Mouse (Mus musculus): ENCODE data around the gene Eps8l3.
A peak's percentile ranks its signal among the peaks of the same experiment; 100 is the strongest.

Eps8l3 gene

DNA sequence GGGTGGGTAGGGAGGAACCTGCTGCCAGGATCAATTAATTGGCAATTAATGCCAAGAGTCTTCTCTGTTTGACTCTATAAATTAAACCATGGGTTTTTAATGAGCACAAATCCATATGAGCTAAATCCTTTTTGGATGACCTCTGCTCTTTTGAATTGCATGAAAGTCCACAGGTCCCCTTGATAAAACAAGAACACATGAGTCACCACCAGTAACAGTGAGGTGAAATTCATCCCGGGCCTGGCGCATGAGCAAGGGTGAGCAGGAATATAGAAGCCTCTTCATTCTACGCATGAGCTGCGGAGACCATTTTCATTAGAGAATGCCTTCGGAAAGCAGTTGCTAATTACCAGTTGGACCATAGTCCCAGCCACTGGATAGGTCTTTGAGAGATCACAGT, 43.3 kb downstream of the Eps8l3 start:
- Histone ChIP-seq H3K9me3 (ENCODE audit: low read length) (no peaks in the 10 kb centered on the region), H3K36me3 (ENCODE audit: insufficient read depth, low read length) (no peaks in the 10 kb centered on the region), H3K4me1 (replicated peaks; ENCODE audit: low read depth, low read length) (no peaks in the 10 kb centered on the region), H3K4me3 (replicated peaks; ENCODE audit: low read length) (no peak overlapping the region), H3K27me3 (ENCODE audit: insufficient read depth, low read length) (peaks cover 2% of the 10 kb centered on the region; the same call in 1 of the 2 replicates)
- no peak for TF ChIP-seq NANOG (IDR thresholded peaks at IDR 0.05; ENCODE audit: borderline replicate concordance, low read length)
- TF ChIP-seq POU5F1 (IDR thresholded peaks at IDR 0.05; ENCODE audit: borderline replicate concordance, low read length), result no peak
- no peak for TF ChIP-seq CTCF (conservative IDR thresholded peaks at IDR 0.05; ENCODE audit: low read length)

DNA sequence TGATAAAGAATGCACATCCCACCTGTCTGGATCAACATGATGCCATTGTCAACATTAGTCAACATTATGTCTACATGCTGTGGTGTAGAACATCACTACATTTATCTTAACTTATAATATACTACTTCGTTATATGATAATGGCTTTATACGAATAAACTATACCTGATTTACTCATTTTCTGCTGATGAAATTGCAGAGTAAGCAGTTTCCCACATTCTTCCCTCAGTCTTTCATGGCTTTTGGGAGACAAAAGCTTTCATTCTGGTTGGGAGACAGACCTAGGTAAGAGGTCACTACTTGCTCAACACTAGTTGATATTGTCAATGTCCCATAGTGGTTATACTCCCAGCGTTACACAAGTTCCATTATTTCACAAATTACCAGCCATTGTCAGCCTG, 48.3 kb downstream of the Eps8l3 start:
- TF ChIP-seq CTCF (conservative IDR thresholded peaks at IDR 0.05; ENCODE audit: low read length) (no peak), POU5F1 (IDR thresholded peaks at IDR 0.05; ENCODE audit: borderline replicate concordance, low read length) (no peak), NANOG (IDR thresholded peaks at IDR 0.05; ENCODE audit: borderline replicate concordance, low read length) (no peak)

DNA sequence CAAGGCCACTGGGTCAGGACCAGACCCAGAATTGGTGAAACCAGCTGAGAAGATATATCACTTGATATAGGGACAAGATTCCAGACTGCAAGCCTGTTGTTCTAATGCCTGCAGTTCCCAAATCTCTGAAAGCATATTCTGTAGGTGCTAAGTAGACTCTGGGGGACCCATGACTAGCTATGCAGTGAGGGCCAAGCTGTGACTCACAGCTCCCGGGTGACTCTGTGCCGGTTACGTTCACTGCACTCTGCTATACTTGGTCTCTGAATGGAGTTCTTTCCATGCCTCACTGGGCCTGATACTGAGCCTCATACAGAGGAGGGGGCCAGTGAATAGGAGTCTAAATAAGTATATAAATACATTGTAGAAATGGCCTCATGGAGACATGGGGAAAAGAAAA, 50.8 kb downstream of the Eps8l3 start:
- TF ChIP-seq CTCF (conservative IDR thresholded peaks at IDR 0.05; ENCODE audit: low read length), result no peak
- TF ChIP-seq POU5F1 (IDR thresholded peaks at IDR 0.05; ENCODE audit: borderline replicate concordance, low read length), result no peak
- TF ChIP-seq NANOG (IDR thresholded peaks at IDR 0.05; ENCODE audit: borderline replicate concordance, low read length), result no peak

More for the DNA sequence above, 48.3 kb downstream of the Eps8l3 start:
- Histone ChIP-seq H3K4me1 (replicated peaks; ENCODE audit: low read depth, low read length) (no peaks in the 10 kb centered on the region), H3K4me3 (replicated peaks; ENCODE audit: low read length) (no peak overlapping the region), H3K36me3 (ENCODE audit: insufficient read depth, low read length) (no peaks in the 10 kb centered on the region), H3K27me3 (ENCODE audit: insufficient read depth, low read length) (no peaks in the 10 kb centered on the region), H3K9me3 (ENCODE audit: low read length) (no peaks in the 10 kb centered on the region)

DNA sequence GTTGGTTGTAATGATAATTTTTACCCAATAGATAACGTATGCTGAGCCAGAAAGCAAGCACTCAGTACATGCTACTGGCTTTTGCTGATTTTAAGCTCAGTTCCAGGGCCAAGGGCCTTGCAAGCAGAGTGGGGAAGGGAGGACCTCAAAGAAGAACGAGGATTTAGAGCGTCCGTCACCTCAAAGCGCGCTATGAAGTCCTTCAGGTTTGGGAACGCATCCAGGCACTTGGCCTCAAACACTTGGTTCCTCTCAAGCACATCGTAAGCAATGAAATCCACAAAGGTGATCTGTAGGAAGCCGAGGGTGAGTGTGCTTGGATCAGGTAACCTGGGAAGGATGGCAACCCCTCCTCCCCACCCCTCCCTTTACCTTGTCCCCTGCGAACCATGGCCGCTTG, 51.7 kb downstream of the Eps8l3 start:
- no peak overlapping the region for H3K4me3 ChIP-seq (replicated peaks; ENCODE audit: low read length)
- no peaks in the 10 kb centered on the region for H3K9me3 ChIP-seq (ENCODE audit: low read length)
- H3K4me1 ChIP-seq (replicated peaks; ENCODE audit: low read depth, low read length), result peaks cover 16% of the 10 kb centered on the region
- 0 out of 2 replicates have a peak, but pooled peaks cover under 1% of the 10 kb centered on the region for H3K27me3 ChIP-seq (ENCODE audit: insufficient read depth, low read length)
- no peak for TF ChIP-seq NANOG (IDR thresholded peaks at IDR 0.05; ENCODE audit: borderline replicate concordance, low read length)
- no peaks in the 10 kb centered on the region for H3K36me3 ChIP-seq (ENCODE audit: insufficient read depth, low read length)

More for the DNA sequence above, 50.8 kb downstream of the Eps8l3 start:
- Histone ChIP-seq H3K4me1 (replicated peaks; ENCODE audit: low read depth, low read length) (peaks cover 16% of the 10 kb centered on the region), H3K9me3 (ENCODE audit: low read length) (no peaks in the 10 kb centered on the region), H3K4me3 (replicated peaks; ENCODE audit: low read length) (no peak overlapping the region), H3K36me3 (ENCODE audit: insufficient read depth, low read length) (no peaks in the 10 kb centered on the region), H3K27me3 (ENCODE audit: insufficient read depth, low read length) (no peaks in the 10 kb centered on the region)

DNA sequence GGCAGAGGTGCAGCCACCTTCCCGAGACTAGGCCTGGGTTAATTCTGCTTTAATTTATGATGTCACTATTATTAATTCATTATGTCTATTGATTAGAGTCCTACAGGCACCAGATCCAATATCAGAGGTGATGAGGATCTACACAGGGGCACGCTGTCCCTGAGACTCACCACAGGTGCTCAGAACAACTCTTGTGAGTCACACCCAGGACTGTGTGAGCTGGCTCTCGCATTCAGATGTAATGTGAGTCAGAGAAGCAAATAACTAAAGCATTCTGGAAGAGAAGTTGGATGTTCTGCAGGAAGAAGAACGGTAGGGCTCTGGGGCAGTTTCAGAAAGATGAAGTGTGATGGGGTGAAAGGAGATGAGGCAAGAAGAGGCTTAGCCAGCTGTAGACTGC, 52.2 kb downstream of the Eps8l3 start:
- Histone ChIP-seq H3K4me1 (replicated peaks; ENCODE audit: low read depth, low read length) (peaks cover 16% of the 10 kb centered on the region), H3K36me3 (ENCODE audit: insufficient read depth, low read length) (no peaks in the 10 kb centered on the region), H3K9me3 (ENCODE audit: low read length) (no peaks in the 10 kb centered on the region), H3K27me3 (ENCODE audit: insufficient read depth, low read length) (peaks cover 3% of the 10 kb centered on the region; the same call in 1 of the 2 replicates), H3K4me3 (replicated peaks; ENCODE audit: low read length) (no peak overlapping the region)
- TF ChIP-seq CTCF (conservative IDR thresholded peaks at IDR 0.05; ENCODE audit: low read length) (no peak), POU5F1 (IDR thresholded peaks at IDR 0.05; ENCODE audit: borderline replicate concordance, low read length) (no peak), NANOG (IDR thresholded peaks at IDR 0.05; ENCODE audit: borderline replicate concordance, low read length) (no peak)

DNA sequence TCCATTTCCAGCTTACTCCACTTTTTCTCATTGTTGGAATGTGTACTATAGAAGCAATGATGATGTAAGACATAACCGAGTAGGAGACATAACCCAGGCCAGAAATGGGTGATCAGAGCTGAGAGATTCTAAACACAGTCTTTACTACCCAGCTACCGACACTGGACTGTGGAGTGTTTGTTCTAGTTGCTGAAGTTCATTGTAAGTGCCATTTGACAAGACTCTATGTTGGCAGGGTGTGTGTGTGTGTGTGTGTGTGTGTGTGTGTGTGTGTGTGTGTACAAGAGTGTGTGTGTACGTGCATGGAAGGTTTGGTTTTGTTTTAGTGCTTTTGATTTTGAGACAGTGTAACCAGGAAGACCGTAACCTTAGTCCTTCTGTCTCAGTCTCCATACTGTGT, 52.7 kb downstream of the Eps8l3 start:
- H3K27me3 ChIP-seq (ENCODE audit: insufficient read depth, low read length), result peaks cover 3% of the 10 kb centered on the region; the same call in 1 of the 2 replicates

DNA sequence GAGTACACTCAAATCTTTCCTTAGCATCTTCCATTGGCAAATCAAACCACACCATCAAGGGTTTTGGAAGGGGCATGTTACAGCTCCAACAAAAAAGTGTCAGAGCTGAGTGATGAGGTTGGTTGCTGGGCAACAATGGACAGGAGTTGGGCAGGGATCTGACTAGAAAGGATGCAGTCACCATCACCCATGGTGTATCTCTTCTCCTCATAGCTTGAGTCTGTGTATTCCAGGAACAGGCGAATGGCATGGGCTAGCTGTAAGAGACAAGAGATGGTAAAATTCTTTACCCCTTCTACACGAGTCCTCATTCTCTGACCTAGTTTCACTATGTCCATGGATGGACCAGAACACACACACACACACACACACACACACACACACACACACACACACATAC, 54.1 kb downstream of the Eps8l3 start:
- TF ChIP-seq POU5F1 (IDR thresholded peaks at IDR 0.05; ENCODE audit: borderline replicate concordance, low read length) (no peak), CTCF (conservative IDR thresholded peaks at IDR 0.05; ENCODE audit: low read length) (no peak), NANOG (IDR thresholded peaks at IDR 0.05; ENCODE audit: borderline replicate concordance, low read length) (no peak)
- H3K36me3 ChIP-seq (ENCODE audit: insufficient read depth, low read length), result no peaks in the 10 kb centered on the region
- no peaks in the 10 kb centered on the region for H3K9me3 ChIP-seq (ENCODE audit: low read length)
- peaks cover 3% of the 10 kb centered on the region; the same call in 1 of the 2 replicates for H3K27me3 ChIP-seq (ENCODE audit: insufficient read depth, low read length)
- peaks cover 16% of the 10 kb centered on the region for H3K4me1 ChIP-seq (replicated peaks; ENCODE audit: low read depth, low read length)
- 0 out of 2 replicates have a peak overlapping the region, but pooled peaks have one; percentile 26 for H3K4me3 ChIP-seq (replicated peaks; ENCODE audit: low read length)

More for the DNA sequence above, 52.7 kb downstream of the Eps8l3 start:
- no peak overlapping the region for H3K4me3 ChIP-seq (replicated peaks; ENCODE audit: low read length)
- peaks cover 16% of the 10 kb centered on the region for H3K4me1 ChIP-seq (replicated peaks; ENCODE audit: low read depth, low read length)
- H3K36me3 ChIP-seq (ENCODE audit: insufficient read depth, low read length), result no peaks in the 10 kb centered on the region
- TF ChIP-seq POU5F1 (IDR thresholded peaks at IDR 0.05; ENCODE audit: borderline replicate concordance, low read length) (no peak), CTCF (conservative IDR thresholded peaks at IDR 0.05; ENCODE audit: low read length) (no peak), NANOG (IDR thresholded peaks at IDR 0.05; ENCODE audit: borderline replicate concordance, low read length) (no peak)
- H3K9me3 ChIP-seq (ENCODE audit: low read length), result no peaks in the 10 kb centered on the region

DNA sequence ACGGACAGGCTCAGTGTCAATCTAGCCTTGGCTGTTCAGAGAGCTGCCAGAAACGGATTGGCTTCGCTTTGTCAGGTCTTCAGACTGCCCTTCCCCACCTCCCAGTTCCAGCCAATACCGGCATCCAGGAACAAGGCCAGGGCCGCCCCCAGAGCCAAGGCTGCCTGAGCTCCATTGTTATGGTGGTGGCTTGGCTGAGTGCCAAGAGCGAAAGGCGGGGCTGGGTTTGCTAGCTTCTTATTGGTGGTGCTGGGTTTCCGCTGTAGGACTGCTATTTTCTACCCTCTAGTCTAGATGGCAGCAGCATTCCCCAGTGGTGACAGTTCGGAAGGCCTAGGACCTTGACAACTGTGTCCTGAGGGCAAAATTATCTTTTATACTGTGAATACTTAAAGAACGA, 54.6 kb downstream of the Eps8l3 start, which contains the start of gene Gstm7:
Gstm7 (minus strand) TSS at position 148 of the 400 bp plus-strand sequence.
- H3K4me3 ChIP-seq (replicated peaks; ENCODE audit: low read length), result 0 out of 2 replicates have a peak within 1 kb of the TSS, but pooled peaks have one; percentile 26
- H3K4me1 ChIP-seq (replicated peaks; ENCODE audit: low read depth, low read length), result peaks cover 16% of the 10 kb centered on the region
- TF ChIP-seq CTCF (conservative IDR thresholded peaks at IDR 0.05; ENCODE audit: low read length) (no peak), POU5F1 (IDR thresholded peaks at IDR 0.05; ENCODE audit: borderline replicate concordance, low read length) (no peak), NANOG (IDR thresholded peaks at IDR 0.05; ENCODE audit: borderline replicate concordance, low read length) (no peak)
- H3K9me3 ChIP-seq (ENCODE audit: low read length), result no peaks in the 10 kb centered on the region
- H3K27me3 ChIP-seq (ENCODE audit: insufficient read depth, low read length), result peaks cover 3% of the 10 kb centered on the region; the same call in 1 of the 2 replicates
- no peaks in the 10 kb centered on the region for H3K36me3 ChIP-seq (ENCODE audit: insufficient read depth, low read length)

DNA sequence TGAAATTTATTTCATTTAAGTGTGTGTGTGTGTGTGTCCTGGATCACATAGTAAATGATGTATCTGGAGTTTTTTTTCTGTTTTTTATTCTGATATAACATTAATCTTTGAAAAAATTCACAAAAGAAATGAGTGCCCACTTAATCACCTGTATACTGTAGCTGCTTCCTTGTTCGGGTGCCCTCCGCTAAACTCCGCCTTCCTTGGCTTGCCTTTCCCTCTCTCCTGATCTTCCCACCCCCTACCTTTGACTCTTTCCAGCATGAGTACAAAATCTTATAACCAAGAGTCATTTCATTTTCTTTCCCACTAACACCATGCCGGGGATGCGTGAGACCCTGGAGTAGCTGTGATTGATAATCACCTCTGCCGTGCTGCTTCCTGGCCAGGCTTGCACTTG, 55.1 kb downstream of the Eps8l3 start:
- Histone ChIP-seq H3K9me3 (ENCODE audit: low read length) (no peaks in the 10 kb centered on the region), H3K27me3 (ENCODE audit: insufficient read depth, low read length) (peaks cover 3% of the 10 kb centered on the region; the same call in 1 of the 2 replicates), H3K4me3 (replicated peaks; ENCODE audit: low read length) (no peak overlapping the region), H3K36me3 (ENCODE audit: insufficient read depth, low read length) (no peaks in the 10 kb centered on the region), H3K4me1 (replicated peaks; ENCODE audit: low read depth, low read length) (peaks cover 16% of the 10 kb centered on the region)
- TF ChIP-seq CTCF (conservative IDR thresholded peaks at IDR 0.05; ENCODE audit: low read length), result no peak
- no peak for TF ChIP-seq POU5F1 (IDR thresholded peaks at IDR 0.05; ENCODE audit: borderline replicate concordance, low read length)
- no peak for TF ChIP-seq NANOG (IDR thresholded peaks at IDR 0.05; ENCODE audit: borderline replicate concordance, low read length)

All from E14TG2a.4 (cell line).